Mouse (Mus musculus): ENCODE data around the gene Pard3b. TPM values are rescaled to one million over a fixed set of nuclear protein-coding genes. Genes with fewer than 3 reads are reported as not detected.

Pard3b gene
- polyA plus RNA-seq, 1 experiment from 2014 or later = 2.3 TPM

- H3K36me3 ChIP-seq (ENCODE audit: control insufficient read depth, insufficient read depth) = no peaks in the 10 kb centered on the region
- no peaks in the 10 kb centered on the region for H3K27me3 ChIP-seq (ENCODE audit: control insufficient read depth, insufficient read depth, low read depth, low read length)
- no peak overlapping the region for H3K4me2 ChIP-seq (ENCODE audit: low read depth, low read length)
- ATAC-seq (ENCODE audit: low read depth) = no peak
- H3K27ac ChIP-seq (ENCODE audit: low read length) = no peak overlapping the region
- 61% methylated on average over 5 of the region's 5 CpGs for WGBS (ENCODE audit: insufficient replicate concordance)
- no peaks in the 10 kb centered on the region for H3K9me3 ChIP-seq (replicated peaks; ENCODE audit: control insufficient read depth, low read length)
- no peak overlapping the region for H3K4me3 ChIP-seq (ENCODE audit: low read depth, low read length)
- no peak overlapping the region for H3K9ac ChIP-seq (ENCODE audit: low read depth, low read length)
- H3K4me1 ChIP-seq (ENCODE audit: control insufficient read depth, low read depth, low read length) = no peaks in the 10 kb centered on the region
Observed at GRCm38 (mm10) chr1:62016536-62017300, 378.1 kb downstream of the Pard3b start.

GRCm38 (mm10) chr1:62018276-62018675 lies 379.7 kb downstream of the Pard3b start:
- Histone ChIP-seq H3K9ac (ENCODE audit: low read depth, low read length) (no peak overlapping the region), H3K27ac (ENCODE audit: low read length) (no peak overlapping the region), H3K9me3 (replicated peaks; ENCODE audit: control insufficient read depth, low read length) (no peaks in the 10 kb centered on the region), H3K36me3 (ENCODE audit: control insufficient read depth, insufficient read depth) (no peaks in the 10 kb centered on the region), H3K4me2 (ENCODE audit: low read depth, low read length) (no peak overlapping the region), H3K4me1 (ENCODE audit: control insufficient read depth, low read depth, low read length) (no peaks in the 10 kb centered on the region), H3K27me3 (ENCODE audit: control insufficient read depth, insufficient read depth, low read depth, low read length) (no peaks in the 10 kb centered on the region), H3K4me3 (ENCODE audit: low read depth, low read length) (no peak overlapping the region)
- WGBS (ENCODE audit: insufficient replicate concordance) = 50% methylated on average over 5 of the region's 5 CpGs
- no peak for ATAC-seq (ENCODE audit: low read depth)

GRCm38 (mm10) chr1:62019743-62020142 lies 381.1 kb downstream of the Pard3b start:
- Histone ChIP-seq H3K9me3 (replicated peaks; ENCODE audit: control insufficient read depth, low read length) (no peaks in the 10 kb centered on the region), H3K4me1 (ENCODE audit: control insufficient read depth, low read depth, low read length) (no peaks in the 10 kb centered on the region), H3K27me3 (ENCODE audit: control insufficient read depth, insufficient read depth, low read depth, low read length) (no peaks in the 10 kb centered on the region), H3K4me2 (ENCODE audit: low read depth, low read length) (no peak overlapping the region), H3K4me3 (ENCODE audit: low read depth, low read length) (no peak overlapping the region), H3K27ac (ENCODE audit: low read length) (no peak overlapping the region), H3K36me3 (ENCODE audit: control insufficient read depth, insufficient read depth) (no peaks in the 10 kb centered on the region), H3K9ac (ENCODE audit: low read depth, low read length) (no peak overlapping the region)
- ATAC-seq (ENCODE audit: low read depth) = no peak

GRCm38 (mm10) chr1:62041718-62042117 lies 403.1 kb downstream of the Pard3b start:
- no peak overlapping the region for H3K4me3 ChIP-seq (ENCODE audit: low read depth, low read length)
- H3K27me3 ChIP-seq (ENCODE audit: control insufficient read depth, insufficient read depth, low read depth, low read length) = no peaks in the 10 kb centered on the region
- no peaks in the 10 kb centered on the region for H3K4me1 ChIP-seq (ENCODE audit: control insufficient read depth, low read depth, low read length)
- no peak overlapping the region for H3K9ac ChIP-seq (ENCODE audit: low read depth, low read length)
- H3K27ac ChIP-seq (ENCODE audit: low read length) = no peak overlapping the region
- 20% methylated on average over 3 of the region's 3 CpGs for WGBS (ENCODE audit: insufficient replicate concordance)
- ATAC-seq (ENCODE audit: low read depth) = no peak
- no peaks in the 10 kb centered on the region for H3K9me3 ChIP-seq (replicated peaks; ENCODE audit: control insufficient read depth, low read length)
- H3K36me3 ChIP-seq (ENCODE audit: control insufficient read depth, insufficient read depth) = no peaks in the 10 kb centered on the region
- H3K4me2 ChIP-seq (ENCODE audit: low read depth, low read length) = no peak overlapping the region

- H3K36me3 ChIP-seq (ENCODE audit: control insufficient read depth, insufficient read depth) = no peaks in the 10 kb centered on the region
- no peaks in the 10 kb centered on the region for H3K27me3 ChIP-seq (ENCODE audit: control insufficient read depth, insufficient read depth, low read depth, low read length)
- no peak overlapping the region for H3K4me2 ChIP-seq (ENCODE audit: low read depth, low read length)
- H3K4me3 ChIP-seq (ENCODE audit: low read depth, low read length) = no peak overlapping the region
- no peak overlapping the region for H3K9ac ChIP-seq (ENCODE audit: low read depth, low read length)
- no peak for ATAC-seq (ENCODE audit: low read depth)
- H3K27ac ChIP-seq (ENCODE audit: low read length) = no peak overlapping the region
- no peaks in the 10 kb centered on the region for H3K9me3 ChIP-seq (replicated peaks; ENCODE audit: control insufficient read depth, low read length)
- WGBS (ENCODE audit: insufficient replicate concordance) = 41% methylated on average over 4 of the region's 4 CpGs
- no peaks in the 10 kb centered on the region for H3K4me1 ChIP-seq (ENCODE audit: control insufficient read depth, low read depth, low read length)
Observed at GRCm38 (mm10) chr1:62048592-62048991, 410.0 kb downstream of the Pard3b start.

- H3K27me3 ChIP-seq (ENCODE audit: control insufficient read depth, insufficient read depth, low read depth, low read length) = no peaks in the 10 kb centered on the region
- H3K4me3 ChIP-seq (ENCODE audit: low read depth, low read length) = no peak overlapping the region
- WGBS (ENCODE audit: insufficient replicate concordance) = 11% methylated on average over 1 of the region's 1 CpGs
- no peaks in the 10 kb centered on the region for H3K36me3 ChIP-seq (ENCODE audit: control insufficient read depth, insufficient read depth)
- no peak overlapping the region for H3K9ac ChIP-seq (ENCODE audit: low read depth, low read length)
- H3K9me3 ChIP-seq (replicated peaks; ENCODE audit: control insufficient read depth, low read length) = no peaks in the 10 kb centered on the region
- H3K4me1 ChIP-seq (ENCODE audit: control insufficient read depth, low read depth, low read length) = no peaks in the 10 kb centered on the region
- ATAC-seq (ENCODE audit: low read depth) = no peak
- H3K4me2 ChIP-seq (ENCODE audit: low read depth, low read length) = no peak overlapping the region
- no peak overlapping the region for H3K27ac ChIP-seq (ENCODE audit: low read length)
Observed at GRCm38 (mm10) chr1:62051186-62051825, 412.7 kb downstream of the Pard3b start.

GRCm38 (mm10) chr1:62053167-62053638 lies 414.6 kb downstream of the Pard3b start:
- Histone ChIP-seq H3K4me1 (ENCODE audit: control insufficient read depth, low read depth, low read length) (no peaks in the 10 kb centered on the region), H3K4me2 (ENCODE audit: low read depth, low read length) (no peak overlapping the region), H3K9ac (ENCODE audit: low read depth, low read length) (no peak overlapping the region), H3K9me3 (replicated peaks; ENCODE audit: control insufficient read depth, low read length) (no peaks in the 10 kb centered on the region), H3K36me3 (ENCODE audit: control insufficient read depth, insufficient read depth) (no peaks in the 10 kb centered on the region), H3K27ac (ENCODE audit: low read length) (no peak overlapping the region), H3K4me3 (ENCODE audit: low read depth, low read length) (no peak overlapping the region), H3K27me3 (ENCODE audit: control insufficient read depth, insufficient read depth, low read depth, low read length) (no peaks in the 10 kb centered on the region)
- ATAC-seq (ENCODE audit: low read depth) = no peak
- WGBS (ENCODE audit: insufficient replicate concordance) = 69% methylated on average over 7 of the region's 7 CpGs

- H3K27ac ChIP-seq (ENCODE audit: low read length) = no peak overlapping the region
- ATAC-seq (ENCODE audit: low read depth) = no peak
- H3K27me3 ChIP-seq (ENCODE audit: control insufficient read depth, insufficient read depth, low read depth, low read length) = no peaks in the 10 kb centered on the region
- WGBS (ENCODE audit: insufficient replicate concordance) = 54% methylated on average over 6 of the region's 6 CpGs
- no peaks in the 10 kb centered on the region for H3K4me1 ChIP-seq (ENCODE audit: control insufficient read depth, low read depth, low read length)
- H3K9me3 ChIP-seq (replicated peaks; ENCODE audit: control insufficient read depth, low read length) = no peaks in the 10 kb centered on the region
- no peak overlapping the region for H3K9ac ChIP-seq (ENCODE audit: low read depth, low read length)
- H3K4me3 ChIP-seq (ENCODE audit: low read depth, low read length) = no peak overlapping the region
- H3K36me3 ChIP-seq (ENCODE audit: control insufficient read depth, insufficient read depth) = no peaks in the 10 kb centered on the region
- H3K4me2 ChIP-seq (ENCODE audit: low read depth, low read length) = no peak overlapping the region
Observed at GRCm38 (mm10) chr1:62055280-62055679, 416.7 kb downstream of the Pard3b start.

GRCm38 (mm10) chr1:62070617-62071016 lies 432.0 kb downstream of the Pard3b start:
- H3K4me3 ChIP-seq (ENCODE audit: low read depth, low read length) = no peak overlapping the region
- no peaks in the 10 kb centered on the region for H3K36me3 ChIP-seq (ENCODE audit: control insufficient read depth, insufficient read depth)
- H3K9me3 ChIP-seq (replicated peaks; ENCODE audit: control insufficient read depth, low read length) = no peaks in the 10 kb centered on the region
- H3K9ac ChIP-seq (ENCODE audit: low read depth, low read length) = no peak overlapping the region
- no peak overlapping the region for H3K27ac ChIP-seq (ENCODE audit: low read length)
- WGBS (ENCODE audit: insufficient replicate concordance) = 56% methylated on average over 6 of the region's 6 CpGs
- ATAC-seq (ENCODE audit: low read depth) = no peak
- no peaks in the 10 kb centered on the region for H3K4me1 ChIP-seq (ENCODE audit: control insufficient read depth, low read depth, low read length)
- H3K27me3 ChIP-seq (ENCODE audit: control insufficient read depth, insufficient read depth, low read depth, low read length) = no peaks in the 10 kb centered on the region
- H3K4me2 ChIP-seq (ENCODE audit: low read depth, low read length) = no peak overlapping the region

Data from liver, embryonic 16.5 days (tissue).